Mouse (Mus musculus): ENCODE results near the gene Pnpla2. TPM values are rescaled to one million over a fixed set of nuclear protein-coding genes. Genes with fewer than 3 reads are reported as not detected.

Gene Pnpla2
- total and polyA plus RNA-seq, 2 experiments from 2014 or later: 63.8 to 159 TPM

DNA sequence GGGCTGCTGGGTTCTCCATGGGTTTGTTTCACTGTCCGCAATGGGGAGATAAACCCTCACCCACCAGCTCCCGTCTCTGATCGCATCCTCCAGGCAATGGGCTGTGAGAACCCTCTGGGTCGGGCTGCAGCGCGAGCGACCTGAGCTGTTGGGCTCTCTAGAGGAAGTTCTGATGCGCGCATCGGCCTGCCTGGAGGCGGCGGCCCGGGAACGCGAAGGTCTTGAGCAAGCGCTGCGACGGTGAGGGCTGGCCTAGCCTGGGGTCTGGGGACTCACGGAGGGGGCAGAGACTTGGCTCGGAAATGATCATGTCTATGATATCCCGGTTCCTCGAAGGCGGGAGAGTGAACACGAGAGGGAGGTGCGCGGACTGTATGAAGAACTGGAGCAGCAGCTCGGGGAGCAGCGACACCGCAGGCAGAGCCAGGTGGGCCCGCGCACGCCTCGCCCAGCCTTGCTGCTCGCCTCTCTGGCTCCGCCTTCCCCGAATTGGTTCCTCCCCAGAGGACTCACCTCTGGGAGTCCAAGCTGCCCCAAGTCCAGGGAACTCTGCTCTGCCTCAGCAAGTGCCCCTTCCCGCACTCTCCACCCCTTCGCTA lies 9.7 kb downstream of the Pnpla2 start:
- H3K9ac ChIP-seq (replicated peaks; ENCODE audit: low read depth, low read length): peak overlapping the region; percentile 9; the same call in 1 of the 2 replicates
- DNase-seq (ENCODE audit: low spot score): no peak
- H3K4me2 ChIP-seq (ENCODE audit: low read depth, low read length): peak overlapping the region; percentile 53
- H3K27me3 ChIP-seq (ENCODE audit: control insufficient read depth, insufficient read depth, low read length): peaks cover 16% of the 10 kb centered on the region; the same call in 1 of the 2 replicates
- H3K4me3 ChIP-seq (ENCODE audit: low read depth, low read length): peak overlapping the region; percentile 36
- ATAC-seq (ENCODE audit: insufficient read depth, low read depth): no peak
- H3K9me3 ChIP-seq (replicated peaks; ENCODE audit: control insufficient read depth, low read length): no peaks in the 10 kb centered on the region
- peaks cover 9% of the 10 kb centered on the region for H3K36me3 ChIP-seq (replicated peaks; ENCODE audit: control insufficient read depth, insufficient read depth, low read length)
- TF ChIP-seq CTCF (IDR thresholded peaks at IDR 0.05; ENCODE audit: low read depth): no peak
- TF ChIP-seq EP300 (IDR thresholded peaks at IDR 0.05; ENCODE audit: low read depth): no peak
- peak overlapping the region; percentile 78 for H3K27ac ChIP-seq (ENCODE audit: low read depth)
- H3K4me1 ChIP-seq (ENCODE audit: control insufficient read depth, insufficient read depth): peaks cover 26% of the 10 kb centered on the region
- 16% methylated on average over 36 of the region's 38 CpGs for WGBS

DNA sequence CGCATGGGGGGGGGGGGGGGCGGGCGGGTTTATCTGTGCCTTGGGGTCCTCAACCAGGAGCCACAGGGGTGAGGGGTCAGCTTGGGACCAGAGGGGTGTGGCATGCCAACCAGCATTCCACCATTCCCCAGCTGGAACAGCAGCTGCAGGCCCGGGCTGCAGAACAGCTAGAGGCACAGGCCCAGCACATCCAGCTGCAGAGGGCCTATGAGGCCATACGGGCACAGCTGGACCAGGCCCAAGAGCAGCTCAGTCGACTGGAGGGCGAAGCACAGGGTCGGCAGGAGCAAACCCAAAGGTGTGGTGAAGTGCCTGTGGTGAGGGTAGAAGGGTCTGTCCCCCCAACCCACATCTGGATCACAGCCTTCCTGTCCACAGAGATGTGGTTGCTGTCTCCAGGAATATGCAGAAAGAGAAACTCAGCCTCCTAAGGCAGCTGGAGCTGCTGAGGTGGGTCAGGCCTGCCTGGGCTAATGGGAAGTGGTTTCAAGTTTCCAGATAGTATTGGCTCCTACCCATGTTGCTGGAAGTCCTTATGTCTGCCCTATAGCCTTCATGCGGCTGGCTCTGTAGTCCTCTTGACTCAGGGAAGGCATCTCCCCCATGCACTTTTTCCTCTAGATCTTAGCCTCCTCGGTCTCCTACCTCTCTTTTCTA lies 10.5 kb downstream of the Pnpla2 start:
- H3K36me3 ChIP-seq (replicated peaks; ENCODE audit: control insufficient read depth, insufficient read depth, low read length): peaks cover 9% of the 10 kb centered on the region
- peak overlapping the region; percentile 9; the same call in 1 of the 2 replicates for H3K9ac ChIP-seq (replicated peaks; ENCODE audit: low read depth, low read length)
- H3K27me3 ChIP-seq (ENCODE audit: control insufficient read depth, insufficient read depth, low read length): peaks cover 16% of the 10 kb centered on the region; the same call in 1 of the 2 replicates
- H3K27ac ChIP-seq (ENCODE audit: low read depth): peak overlapping the region; percentile 64
- 0 out of 2 replicates have a peak overlapping the region, but pooled peaks have one; percentile 36 for H3K4me3 ChIP-seq (ENCODE audit: low read depth, low read length)
- peak overlapping the region; percentile 53 for H3K4me2 ChIP-seq (ENCODE audit: low read depth, low read length)
- DNase-seq (ENCODE audit: low spot score) (no peak), ATAC-seq (ENCODE audit: insufficient read depth, low read depth) (no peak)
- TF ChIP-seq EP300 (IDR thresholded peaks at IDR 0.05; ENCODE audit: low read depth) (no peak), CTCF (IDR thresholded peaks at IDR 0.05; ENCODE audit: low read depth) (no peak)
- 38% methylated on average over 10 of the region's 10 CpGs for WGBS
- H3K9me3 ChIP-seq (replicated peaks; ENCODE audit: control insufficient read depth, low read length): no peaks in the 10 kb centered on the region
- H3K4me1 ChIP-seq (ENCODE audit: control insufficient read depth, insufficient read depth): peaks cover 33% of the 10 kb centered on the region

DNA sequence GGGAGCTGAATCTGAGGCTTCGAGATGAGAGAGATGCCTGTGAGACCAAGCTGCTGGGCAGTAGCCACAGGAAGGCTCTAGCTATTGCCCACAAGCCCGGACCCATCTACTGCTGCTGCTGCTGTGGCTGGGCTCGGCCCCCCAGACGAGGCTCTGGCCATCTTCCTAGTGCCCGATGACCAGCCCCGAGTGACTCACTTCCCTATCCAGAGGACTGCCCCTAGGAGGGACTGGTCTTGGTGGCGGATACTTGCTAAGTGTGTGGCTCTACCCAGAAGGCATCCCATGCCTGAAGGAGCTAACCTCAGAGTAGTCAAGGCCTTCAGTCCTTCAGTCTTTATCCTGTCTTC lies 11.0 kb downstream of the Pnpla2 start:
- TF ChIP-seq EP300 (IDR thresholded peaks at IDR 0.05; ENCODE audit: low read depth): no peak
- TF ChIP-seq CTCF (IDR thresholded peaks at IDR 0.05; ENCODE audit: low read depth): no peak
- Histone ChIP-seq H3K4me2 (ENCODE audit: low read depth, low read length) (0 out of 2 replicates have a peak overlapping the region, but pooled peaks have one; percentile 53), H3K4me1 (ENCODE audit: control insufficient read depth, insufficient read depth) (peaks cover 29% of the 10 kb centered on the region), H3K27me3 (ENCODE audit: control insufficient read depth, insufficient read depth, low read length) (peaks cover 16% of the 10 kb centered on the region; the same call in 1 of the 2 replicates), H3K4me3 (ENCODE audit: low read depth, low read length) (no peak overlapping the region), H3K27ac (ENCODE audit: low read depth) (peak overlapping the region; percentile 64), H3K9ac (replicated peaks; ENCODE audit: low read depth, low read length) (no peak overlapping the region), H3K36me3 (replicated peaks; ENCODE audit: control insufficient read depth, insufficient read depth, low read length) (peaks cover 14% of the 10 kb centered on the region), H3K9me3 (replicated peaks; ENCODE audit: control insufficient read depth, low read length) (no peaks in the 10 kb centered on the region)
- 68% methylated on average over 7 of the region's 7 CpGs for WGBS
- peak; percentile 37 for DNase-seq (ENCODE audit: low spot score)
- no peak for ATAC-seq (ENCODE audit: insufficient read depth, low read depth)

DNA sequence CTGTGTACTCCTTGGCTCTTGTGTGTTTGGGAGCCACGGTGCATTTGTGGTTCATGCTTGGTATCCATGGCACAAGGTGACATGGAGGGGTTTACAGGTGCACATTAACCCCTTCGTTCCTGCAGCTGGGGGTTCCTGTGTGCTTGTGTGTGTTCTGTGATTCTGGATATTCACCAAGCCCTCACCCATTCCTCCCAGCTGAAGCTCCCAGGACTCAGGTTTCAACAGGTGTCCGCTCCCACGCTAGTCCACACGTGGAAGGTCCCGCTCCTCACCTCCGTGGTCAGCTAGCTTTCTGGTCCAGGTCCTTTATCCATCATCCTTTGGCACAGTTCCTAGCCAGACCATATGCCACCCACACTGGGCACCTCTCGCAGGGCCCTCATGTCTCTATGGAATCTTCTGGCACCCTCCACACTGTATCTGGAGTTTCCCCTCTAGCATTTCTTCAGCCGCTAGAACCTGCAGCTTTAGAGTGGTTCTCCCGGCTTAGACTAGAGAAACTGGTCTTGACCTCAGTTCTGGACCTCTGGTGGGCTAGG lies 11.7 kb downstream of the Pnpla2 start:
- peak overlapping the region; percentile 63 for H3K4me3 ChIP-seq (ENCODE audit: low read depth, low read length)
- TF ChIP-seq EP300 (IDR thresholded peaks at IDR 0.05; ENCODE audit: low read depth): no peak
- no peak for TF ChIP-seq CTCF (IDR thresholded peaks at IDR 0.05; ENCODE audit: low read depth)
- peak overlapping the region; percentile 71 for H3K9ac ChIP-seq (replicated peaks; ENCODE audit: low read depth, low read length)
- peaks cover 16% of the 10 kb centered on the region; the same call in 1 of the 2 replicates for H3K27me3 ChIP-seq (ENCODE audit: control insufficient read depth, insufficient read depth, low read length)
- peaks cover 20% of the 10 kb centered on the region for H3K36me3 ChIP-seq (replicated peaks; ENCODE audit: control insufficient read depth, insufficient read depth, low read length)
- H3K27ac ChIP-seq (ENCODE audit: low read depth): peak overlapping the region; percentile 97
- H3K4me2 ChIP-seq (ENCODE audit: low read depth, low read length): peak overlapping the region; percentile 66
- peaks cover 23% of the 10 kb centered on the region for H3K4me1 ChIP-seq (ENCODE audit: control insufficient read depth, insufficient read depth)
- WGBS: 60% methylated on average over 10 of the region's 10 CpGs
- H3K9me3 ChIP-seq (replicated peaks; ENCODE audit: control insufficient read depth, low read length): no peaks in the 10 kb centered on the region
- ATAC-seq (ENCODE audit: insufficient read depth, low read depth): no peak
- no peak for DNase-seq (ENCODE audit: low spot score)

DNA sequence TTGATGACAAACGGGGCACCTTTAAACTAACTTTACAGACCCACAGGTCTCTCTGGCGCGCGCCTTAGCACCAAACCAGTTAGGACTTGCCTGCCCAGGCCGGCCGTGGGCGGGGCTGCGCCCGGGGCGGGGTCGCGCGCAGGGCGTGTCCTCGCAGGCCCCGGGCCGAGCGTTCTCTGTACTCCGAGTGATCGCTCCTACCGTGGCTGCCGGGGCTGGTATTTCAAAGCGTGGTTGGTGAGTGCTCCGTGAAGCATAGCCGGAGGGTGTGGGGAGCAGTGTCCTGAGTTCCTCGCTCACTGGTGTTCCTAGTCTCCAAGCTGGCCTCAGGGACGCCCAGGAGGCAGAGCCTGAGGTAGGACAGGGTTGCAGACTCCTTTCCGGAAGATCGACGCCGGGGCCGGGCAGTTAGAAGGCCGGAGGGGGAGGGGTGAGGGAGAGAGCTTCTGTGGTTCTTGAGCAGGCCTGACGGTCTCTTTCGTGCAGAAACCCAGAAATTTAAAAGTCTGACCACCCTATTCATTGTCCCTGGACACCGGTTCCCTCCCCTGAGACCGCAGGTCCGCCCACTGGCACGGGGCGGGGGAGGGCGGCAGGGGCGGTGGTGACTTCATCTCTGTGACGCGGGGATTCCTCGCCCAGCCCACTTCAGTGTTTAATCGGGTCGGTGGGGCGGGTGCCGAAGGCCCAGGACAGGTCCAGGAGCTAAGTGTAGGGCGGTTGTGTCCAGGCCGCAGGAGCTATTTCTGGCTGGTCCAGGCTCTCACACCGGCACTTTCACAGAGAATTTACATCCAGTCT lies 12.4 kb downstream of the Pnpla2 start, which contains the start of gene Cd151:
TSS of gene Cd151 (plus strand) at position 163 of the 801 bp plus-strand sequence.
- ATAC-seq (ENCODE audit: insufficient read depth, low read depth) (peak; percentile 78), DNase-seq (ENCODE audit: low spot score) (peak; percentile 84)
- peak within 1 kb of the TSS; percentile 66 for H3K4me2 ChIP-seq (ENCODE audit: low read depth, low read length)
- peak within 1 kb of the TSS; percentile 71 for H3K9ac ChIP-seq (replicated peaks; ENCODE audit: low read depth, low read length)
- H3K27ac ChIP-seq (ENCODE audit: low read depth): peak within 1 kb of the TSS; percentile 97
- H3K4me3 ChIP-seq (ENCODE audit: low read depth, low read length): peak within 1 kb of the TSS; percentile 63
- TF ChIP-seq EP300 (IDR thresholded peaks at IDR 0.05; ENCODE audit: low read depth): no peak; the same call in 1 of the 2 replicates
- no peak for TF ChIP-seq CTCF (IDR thresholded peaks at IDR 0.05; ENCODE audit: low read depth)
- H3K4me1 ChIP-seq (ENCODE audit: control insufficient read depth, insufficient read depth): peaks cover 23% of the 10 kb centered on the region
- WGBS: under 1% methylated on average over 52 of the region's 52 CpGs
- H3K27me3 ChIP-seq (ENCODE audit: control insufficient read depth, insufficient read depth, low read length): peaks cover 16% of the 10 kb centered on the region; the same call in 1 of the 2 replicates
- H3K9me3 ChIP-seq (replicated peaks; ENCODE audit: control insufficient read depth, low read length): no peaks in the 10 kb centered on the region
- peaks cover 27% of the 10 kb centered on the region for H3K36me3 ChIP-seq (replicated peaks; ENCODE audit: control insufficient read depth, insufficient read depth, low read length)

All from heart, postnatal 0 days (tissue).